Mouse (Mus musculus): ENCODE measurements around the gene 1700022I11Rik. TPM values are rescaled to one million over a fixed set of nuclear protein-coding genes. Genes with fewer than 3 reads are reported as not detected.
A peak's percentile ranks its signal among the peaks of the same experiment; 100 is the strongest.
"Not testable (repeated sequence)": the region's sequence is repeated elsewhere in the genome, so short reads cannot be mapped to it uniquely, and the experiment has no call there.

Gene 1700022I11Rik
- total RNA-seq, 2 experiments from 2014 or later, result not detected

DNA sequence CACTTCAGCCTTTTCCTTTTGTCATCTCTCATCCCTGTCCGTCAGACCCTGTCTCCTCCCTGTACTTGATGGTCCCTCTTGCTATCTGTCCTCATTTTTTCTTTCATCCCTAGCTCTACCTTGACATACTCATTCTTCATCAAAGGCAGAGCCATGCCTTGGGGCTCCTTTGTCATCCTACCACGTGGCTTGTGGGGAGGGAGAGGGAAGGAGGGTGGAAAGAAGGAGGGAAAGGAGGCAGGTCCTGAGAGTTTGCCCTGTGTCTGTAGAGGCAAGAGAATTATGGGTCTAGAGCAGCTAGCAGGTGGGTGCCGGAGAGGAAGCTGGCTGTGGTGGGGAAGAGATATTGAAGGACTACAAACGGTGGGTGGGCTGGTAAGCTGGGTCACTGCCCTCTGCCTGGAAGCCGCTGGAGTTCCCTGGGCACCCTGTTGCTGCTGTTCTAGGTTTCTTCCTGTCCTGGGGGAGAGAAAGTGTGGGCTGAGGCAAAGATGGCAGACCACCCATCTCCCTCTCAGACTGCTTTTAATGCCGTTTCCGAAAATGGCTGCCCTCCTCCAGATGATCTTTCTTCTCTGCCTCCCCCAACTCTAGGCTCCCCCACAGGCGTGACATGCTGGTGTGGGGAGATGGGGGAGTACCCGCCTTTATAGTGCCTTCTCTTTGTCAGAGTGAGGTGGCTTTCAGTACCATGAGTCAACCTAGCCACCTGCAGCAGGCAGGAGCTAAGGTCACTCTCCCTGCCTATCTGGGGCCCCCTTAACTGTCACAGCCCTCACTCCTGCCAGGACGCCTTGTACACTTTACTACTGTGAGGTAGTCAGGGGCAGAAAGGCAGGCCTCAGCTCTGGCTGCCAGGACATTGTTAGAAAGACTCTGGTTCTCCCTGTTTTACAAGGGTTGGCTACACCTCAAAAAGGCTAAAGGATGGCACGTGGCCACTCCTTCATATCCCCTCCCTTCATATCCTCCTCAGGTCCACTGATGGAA is 17.9 kb upstream of the 1700022I11Rik start:
- DNase-seq, result peak; percentile 39

DNA sequence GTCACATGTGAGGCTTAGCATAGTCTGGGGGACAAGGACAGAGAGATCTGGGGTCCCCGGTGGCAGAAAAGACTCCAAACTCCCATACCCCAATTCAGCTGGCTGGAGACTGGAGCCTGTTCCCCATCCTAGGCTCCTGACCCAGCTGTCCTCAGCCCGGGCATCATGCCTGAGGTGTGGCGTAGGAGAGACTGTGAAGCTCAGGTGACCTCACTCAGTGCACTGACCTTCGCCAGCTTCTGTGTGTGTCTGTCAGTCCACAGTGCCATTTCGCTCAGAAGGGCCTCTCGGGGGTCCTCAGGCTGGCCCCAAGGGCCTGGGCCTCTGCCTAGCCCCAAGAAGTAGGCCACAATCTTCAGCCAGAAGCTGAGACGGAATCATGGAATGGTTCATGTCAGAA is 16.8 kb upstream of the 1700022I11Rik start:
- peak; percentile 84 for DNase-seq

DNA sequence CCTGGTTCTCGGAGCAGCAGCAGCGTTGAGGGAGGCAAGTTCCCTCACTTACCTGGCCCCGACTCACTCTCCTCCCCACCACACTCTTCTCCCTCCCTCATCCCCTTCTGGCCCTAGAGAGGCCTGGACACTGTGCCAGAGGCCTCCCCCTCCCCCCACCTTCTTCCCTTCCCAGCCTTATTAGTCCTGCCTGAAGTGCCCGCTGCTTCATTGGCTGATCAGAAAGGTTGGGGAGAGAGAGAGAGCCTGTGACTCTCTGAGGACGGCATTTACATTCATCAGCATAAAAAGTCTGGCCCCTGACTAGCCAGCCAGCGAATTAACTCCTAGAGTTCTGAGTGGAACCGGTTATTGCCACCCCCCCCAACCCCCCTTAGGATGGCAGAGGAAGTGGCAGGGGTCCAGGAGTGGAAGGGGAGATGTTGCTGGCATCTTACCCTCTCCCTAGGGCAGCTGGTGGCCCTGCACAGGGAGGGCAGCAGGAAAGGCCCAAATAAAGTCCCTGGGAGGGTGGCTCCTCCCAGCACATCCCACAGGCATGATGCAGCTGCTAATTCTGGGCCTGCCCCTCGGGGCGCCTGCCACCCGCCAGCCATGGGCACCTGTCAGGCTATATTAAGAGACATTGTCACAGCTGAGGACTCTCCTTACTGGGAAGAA is 15.8 kb upstream of the 1700022I11Rik start:
- DNase-seq, result peak; percentile 91

DNA sequence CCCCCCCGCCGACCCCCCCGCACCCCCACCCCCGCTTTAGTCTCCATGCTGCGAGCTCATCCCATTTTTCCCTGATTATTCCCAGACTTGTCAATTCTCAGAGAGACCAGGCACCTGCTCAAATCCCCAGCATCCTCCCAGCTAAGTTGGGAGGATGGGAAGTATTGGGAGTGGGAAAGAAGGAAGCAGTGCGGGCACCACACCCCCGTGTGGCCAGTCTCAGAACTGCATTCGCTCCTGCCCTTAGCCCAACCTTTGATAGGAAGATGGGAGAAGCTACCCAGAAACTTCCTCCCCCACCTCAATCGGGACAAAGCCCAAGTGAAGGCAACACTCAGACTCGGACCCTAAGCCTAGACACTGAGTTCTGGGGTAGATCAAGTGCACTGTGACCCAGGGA is 15.1 kb upstream of the 1700022I11Rik start:
- DNase-seq, result peak; percentile 70

DNA sequence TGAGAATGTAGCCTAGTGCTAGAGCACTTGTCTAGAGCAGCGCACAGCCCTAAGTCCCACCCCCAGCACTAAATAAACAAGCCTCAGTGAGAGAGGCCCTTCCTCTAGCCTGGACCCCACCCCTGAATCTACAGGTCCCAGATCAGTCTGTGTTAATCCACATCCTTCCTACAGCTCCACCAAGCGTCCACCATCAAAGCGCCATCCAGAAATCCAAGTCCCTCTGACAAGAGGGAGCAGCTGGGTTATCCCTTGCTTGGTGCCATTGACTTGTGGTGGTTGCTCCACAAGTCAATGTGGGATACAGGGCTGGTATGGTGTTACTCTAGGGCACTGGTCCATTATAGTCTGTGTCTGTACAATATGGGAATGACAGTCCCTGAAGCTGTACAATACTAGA is 14.2 kb upstream of the 1700022I11Rik start:
- DNase-seq, result no peak

DNA sequence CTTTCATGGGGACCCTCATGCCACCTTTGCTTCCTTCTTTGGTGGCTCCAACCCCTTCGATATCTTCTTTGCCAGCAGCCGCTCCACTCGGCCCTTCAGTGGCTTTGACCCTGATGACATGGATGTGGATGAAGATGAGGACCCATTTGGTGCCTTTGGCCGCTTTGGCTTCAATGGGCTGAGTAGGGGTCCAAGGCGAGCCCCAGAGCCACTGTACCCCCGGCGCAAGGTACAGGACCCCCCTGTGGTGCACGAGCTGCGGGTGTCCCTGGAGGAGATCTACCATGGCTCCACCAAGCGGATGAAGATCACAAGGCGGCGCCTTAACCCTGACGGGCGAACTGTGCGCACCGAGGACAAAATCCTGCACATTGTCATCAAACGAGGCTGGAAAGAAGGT is 12.8 kb upstream of the 1700022I11Rik start:
- DNase-seq, result no peak

DNA sequence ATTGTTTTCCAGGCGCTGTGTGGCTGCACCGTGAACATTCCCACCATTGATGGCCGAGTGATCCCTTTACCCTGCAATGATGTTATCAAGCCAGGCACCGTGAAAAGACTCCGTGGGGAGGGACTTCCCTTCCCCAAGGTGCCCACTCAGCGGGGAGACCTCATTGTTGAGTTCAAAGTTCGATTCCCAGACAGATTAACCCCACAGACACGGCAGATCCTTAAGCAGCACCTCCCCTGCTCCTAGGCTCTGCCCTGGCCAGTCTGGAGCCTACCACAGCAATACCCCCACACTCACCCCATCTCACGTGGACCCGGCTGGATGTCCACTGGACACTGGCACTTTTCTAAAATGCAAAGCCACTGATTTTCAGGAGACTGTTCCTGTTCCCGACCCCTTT is 12.1 kb upstream of the 1700022I11Rik start:
- no peak for DNase-seq

DNA sequence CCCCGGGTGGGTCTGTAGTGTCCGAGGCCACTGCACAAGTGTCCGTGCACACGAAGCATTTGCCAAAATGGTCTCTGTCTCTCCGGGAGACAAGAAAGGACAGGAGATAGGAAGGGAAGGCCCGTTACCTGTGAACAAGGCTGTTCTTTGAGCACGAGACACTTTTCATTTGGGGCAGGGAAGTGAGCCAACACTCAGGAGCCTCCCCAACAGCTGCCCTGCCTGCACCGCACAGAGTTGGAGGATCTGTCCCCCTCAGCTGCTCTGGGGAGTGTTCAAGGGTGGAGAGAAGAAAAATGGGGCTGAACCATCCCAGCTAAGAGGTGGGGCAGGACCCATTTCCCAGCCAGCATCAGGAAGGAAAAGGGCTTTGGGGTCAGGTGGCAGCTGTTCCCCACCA is 11.4 kb upstream of the 1700022I11Rik start:
- DNase-seq, result no peak

DNA sequence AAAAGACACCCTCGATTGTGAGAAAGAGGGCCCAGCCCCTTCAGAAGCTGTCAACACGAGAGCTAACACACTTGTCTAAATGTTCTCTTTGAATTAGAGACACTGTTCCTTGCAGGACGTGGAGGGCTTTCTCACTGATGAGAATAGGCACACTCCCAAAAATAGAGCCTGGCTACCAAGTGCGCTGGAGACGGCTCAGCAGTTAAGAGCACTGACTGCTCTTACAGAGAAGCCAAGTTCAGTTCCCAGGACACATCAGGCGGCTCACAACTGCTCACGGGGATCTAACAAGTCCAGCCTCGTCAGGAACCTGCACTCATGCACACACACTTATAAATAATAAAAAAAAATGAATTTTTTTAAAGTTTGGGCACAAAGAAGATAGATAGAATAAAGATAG is 10.5 kb upstream of the 1700022I11Rik start:
- DNase-seq, result no peak

DNA sequence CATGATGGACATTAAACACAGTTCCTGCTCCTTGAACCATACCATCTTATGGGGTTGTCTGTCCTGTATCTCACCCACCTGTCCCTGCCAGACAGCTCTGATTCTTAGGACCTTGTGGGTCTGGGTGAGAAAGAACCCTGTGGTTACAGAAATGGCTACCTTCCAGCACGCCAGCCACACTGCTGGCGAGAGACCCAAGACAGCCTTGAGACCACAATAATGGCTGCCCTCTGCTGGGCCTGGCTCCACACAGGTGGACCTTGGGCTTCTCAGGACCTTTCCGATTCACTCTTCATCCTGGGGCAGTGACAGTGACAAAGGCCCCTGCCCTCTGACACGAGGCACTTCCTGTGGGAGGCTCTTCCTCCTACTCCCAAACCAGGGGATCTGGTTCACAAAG is 10.0 kb upstream of the 1700022I11Rik start:
- DNase-seq, result no peak

DNA sequence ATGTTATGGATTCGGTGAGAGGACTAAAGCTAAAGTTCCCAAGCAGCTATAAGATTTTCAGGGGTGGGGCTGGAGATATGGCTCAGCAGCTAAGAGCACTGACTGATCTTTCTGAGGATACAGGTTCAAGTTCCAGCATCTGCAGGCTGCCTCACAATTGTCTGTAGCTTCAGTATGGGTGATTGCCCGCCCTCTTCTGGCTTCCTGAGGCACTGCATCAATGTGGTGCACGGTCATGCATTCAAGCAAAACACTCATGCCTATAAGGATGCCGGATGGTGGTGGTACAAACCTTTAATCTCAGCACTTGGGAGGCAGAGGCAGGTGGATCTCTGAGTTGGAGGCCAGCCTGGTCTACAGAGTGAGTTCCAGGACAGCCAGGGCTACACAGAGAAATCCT is 7.8 kb upstream of the 1700022I11Rik start:
- no peak for DNase-seq

DNA sequence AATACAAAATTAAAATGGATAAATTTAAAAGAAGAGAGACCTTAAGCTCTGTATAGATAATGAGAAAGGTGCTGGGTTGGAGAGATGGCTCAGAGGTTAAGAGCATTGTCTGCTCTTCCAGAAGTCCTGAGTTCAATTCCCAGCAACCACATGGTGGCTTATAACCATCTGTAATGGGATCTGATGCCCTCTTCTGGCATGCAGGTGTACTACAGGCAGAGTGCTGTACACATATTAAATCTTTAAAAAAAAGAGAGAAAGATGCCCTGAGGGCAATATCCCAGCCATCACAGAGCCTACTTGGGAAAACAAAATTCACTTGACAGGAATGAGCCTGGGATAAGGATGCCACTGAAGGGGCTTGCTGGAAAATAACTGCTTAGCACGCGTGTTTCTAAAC is 5.9 kb upstream of the 1700022I11Rik start:
- DNase-seq, result no peak

DNA sequence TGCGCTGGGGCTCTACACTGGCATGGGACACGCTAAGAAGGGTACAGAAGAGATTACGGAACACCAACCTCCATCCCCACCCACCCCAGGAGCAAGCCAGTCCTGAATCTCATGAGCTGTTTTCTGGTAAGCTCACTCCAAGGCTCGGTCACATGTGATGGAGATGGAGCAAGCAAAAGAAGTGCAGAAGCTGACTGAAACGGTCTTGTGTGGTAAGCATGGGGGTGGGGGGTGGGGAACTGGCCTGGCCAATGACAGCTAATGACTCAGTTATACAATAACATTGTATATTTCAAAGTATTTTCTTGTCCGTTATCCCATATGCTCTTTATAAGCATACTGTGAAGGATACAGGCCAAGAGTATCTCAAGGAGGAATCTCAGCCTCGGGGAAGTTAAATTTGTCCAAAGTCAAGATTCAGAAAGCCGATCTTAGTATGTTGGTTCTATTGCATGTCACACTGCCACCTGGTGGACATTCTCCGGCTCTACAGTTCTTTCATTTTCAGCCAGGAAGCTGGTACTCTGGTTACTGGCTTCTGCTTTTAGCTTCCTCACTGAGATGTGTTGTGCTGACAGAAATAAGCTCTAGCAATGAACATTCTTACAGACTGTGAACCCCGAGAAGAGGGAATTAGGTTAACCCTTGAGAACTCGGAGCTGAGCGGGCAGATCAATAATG is 4.2 kb upstream of the 1700022I11Rik start:
- DNase-seq, result no peak

DNA sequence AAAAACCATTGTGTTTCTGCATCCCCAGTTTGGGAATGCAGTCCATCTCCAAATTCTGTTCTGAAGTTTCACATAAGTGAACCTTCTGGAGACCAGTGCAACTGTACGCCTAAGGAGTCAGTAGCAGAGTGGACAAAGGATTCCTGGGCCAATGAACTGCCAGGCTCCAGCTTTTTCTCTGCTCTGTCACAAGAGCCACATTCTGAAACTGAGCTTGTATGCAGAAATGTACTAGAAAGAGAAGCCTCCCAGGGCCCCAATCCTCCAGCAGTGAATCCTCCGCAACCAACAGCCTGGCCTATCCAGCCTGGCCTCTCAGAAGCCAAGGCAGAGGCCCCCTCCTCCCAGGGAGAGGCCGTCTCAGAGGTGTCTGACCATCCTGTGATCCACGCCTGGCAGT is 3.5 kb downstream of the 1700022I11Rik start:
- no peak for DNase-seq

DNA sequence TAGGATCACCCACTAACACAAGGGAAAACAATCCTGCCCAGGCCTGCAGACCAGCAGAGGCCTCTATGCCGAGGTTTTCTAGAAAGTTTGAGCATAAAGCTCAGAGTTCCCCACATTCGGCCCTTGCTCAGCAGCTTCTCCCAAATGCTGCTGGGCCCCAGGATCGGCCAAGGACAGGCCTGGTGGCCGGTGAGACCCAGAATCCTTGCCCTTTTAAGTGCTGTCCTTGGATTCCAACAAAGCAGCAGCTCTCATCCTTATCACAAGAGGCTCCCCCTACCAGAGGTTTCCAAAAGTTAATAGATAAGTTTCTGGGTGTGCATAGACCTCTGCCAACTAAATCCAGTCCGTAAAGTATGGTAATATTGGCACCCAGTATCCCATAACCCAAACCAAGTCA is 4.5 kb downstream of the 1700022I11Rik start:
- DNase-seq, result no peak

DNA sequence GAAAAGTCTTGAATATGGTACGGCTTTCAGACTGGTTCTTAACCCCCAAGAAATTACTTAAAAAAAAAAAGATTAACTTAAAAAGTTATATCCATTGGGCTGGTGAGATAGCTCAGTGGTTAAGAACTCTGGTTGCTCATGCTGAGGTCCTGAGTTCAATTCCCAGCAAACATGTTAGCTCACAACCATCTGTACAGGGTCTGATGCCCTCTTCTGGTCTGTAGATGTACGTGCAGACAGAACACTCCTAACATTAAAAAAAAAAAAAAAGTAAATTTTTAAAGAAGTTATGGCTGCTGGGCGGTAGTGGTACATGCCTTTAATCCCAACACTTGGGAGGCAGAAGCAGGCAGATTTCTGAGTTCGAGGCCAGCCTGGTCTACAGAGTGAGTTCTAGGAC is 8.7 kb downstream of the 1700022I11Rik start:
- no peak for DNase-seq

DNA sequence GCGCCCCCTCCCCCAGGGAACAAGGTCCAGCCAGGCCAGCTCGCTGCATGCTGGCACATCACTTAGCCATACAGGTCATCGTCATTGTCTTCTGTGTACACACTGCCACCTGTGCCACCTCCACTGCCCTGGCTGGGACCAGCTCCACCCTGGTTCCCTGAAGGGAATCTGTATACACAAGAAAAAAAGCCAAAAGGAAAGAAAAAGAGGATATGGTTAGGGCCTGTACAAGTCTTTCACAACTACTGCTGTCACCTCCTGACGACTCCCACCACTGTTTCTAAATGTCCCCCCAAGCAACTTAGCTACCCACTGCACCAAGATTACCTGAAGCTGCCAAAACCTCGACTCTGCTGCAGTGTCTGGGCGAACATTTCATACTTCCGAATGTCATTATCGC is 11.1 kb downstream of the 1700022I11Rik start:
- DNase-seq, result not testable (repeated sequence)

DNA sequence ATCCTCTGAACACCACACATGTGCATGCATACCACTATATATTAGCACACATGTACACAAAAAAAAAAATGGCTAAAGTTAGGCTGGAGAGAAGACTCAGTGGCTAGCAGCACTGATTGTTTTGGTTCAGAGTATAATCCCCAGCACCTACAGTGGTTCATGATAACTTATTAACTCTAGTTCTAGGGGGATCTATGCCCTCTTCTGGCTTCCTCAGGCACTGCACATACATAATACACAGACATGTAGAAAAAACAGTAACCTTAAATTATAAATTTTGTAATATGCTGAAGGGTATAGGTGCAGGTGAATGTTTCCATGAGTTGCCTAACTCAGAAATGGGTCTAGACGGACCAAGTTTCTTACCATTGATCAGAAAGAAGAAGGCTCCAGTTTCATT is 18.9 kb downstream of the 1700022I11Rik start:
- DNase-seq, result no peak

DNA sequence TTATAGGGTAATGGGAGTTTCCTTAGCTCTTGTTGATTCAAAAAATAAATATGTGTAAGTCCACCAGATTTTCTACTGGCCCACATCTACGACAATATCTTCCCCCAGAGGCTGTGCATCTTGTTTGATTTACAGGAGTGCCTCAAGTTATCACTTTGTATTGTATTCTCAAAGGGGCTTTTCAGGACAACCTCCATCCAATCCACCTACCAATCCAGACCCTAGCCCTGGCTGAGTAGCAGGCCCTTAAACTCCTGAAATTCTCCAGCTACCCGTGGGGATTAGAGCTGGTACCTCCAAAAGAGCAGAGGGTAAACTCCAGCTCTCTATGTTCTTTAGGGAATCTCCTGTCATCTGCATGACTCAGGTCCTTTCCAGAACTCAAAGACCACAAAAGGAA is 28.6 kb downstream of the 1700022I11Rik start:
- no peak for DNase-seq

DNA sequence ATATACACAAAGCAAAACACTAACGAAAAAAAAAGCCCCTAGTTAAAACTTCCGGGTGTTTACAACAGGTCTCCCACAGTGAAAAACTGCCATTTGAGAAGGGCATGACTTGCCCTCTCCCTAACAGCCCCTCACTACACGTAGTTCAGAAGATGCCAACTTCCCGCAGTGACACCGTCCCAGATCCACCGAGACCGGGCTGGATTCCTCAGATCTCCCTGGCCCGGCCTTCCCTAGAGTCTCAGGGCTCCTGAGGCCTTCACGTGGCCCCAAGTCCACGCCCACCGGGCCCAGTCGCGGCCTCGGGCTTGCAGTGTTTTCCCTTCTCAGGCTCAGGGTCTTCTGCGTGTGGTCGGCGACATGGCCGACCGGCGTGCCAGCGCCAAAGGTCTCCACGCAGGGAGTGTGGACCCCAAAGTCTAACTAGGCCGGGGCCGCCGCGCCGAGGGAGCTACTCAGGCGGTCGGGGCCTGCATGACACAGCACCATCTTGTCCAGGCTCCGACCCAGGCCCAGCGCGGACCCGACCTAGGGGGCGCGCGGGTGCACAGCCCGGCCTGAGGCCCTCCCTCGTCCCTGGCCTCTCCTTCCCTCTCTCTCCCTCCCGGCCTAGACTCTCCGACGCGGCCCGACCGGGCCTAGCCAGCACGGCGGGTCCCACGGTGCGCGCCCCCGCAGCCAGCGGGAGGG is 30.2 kb downstream of the 1700022I11Rik start:
- peak; percentile 81 for DNase-seq

DNA sequence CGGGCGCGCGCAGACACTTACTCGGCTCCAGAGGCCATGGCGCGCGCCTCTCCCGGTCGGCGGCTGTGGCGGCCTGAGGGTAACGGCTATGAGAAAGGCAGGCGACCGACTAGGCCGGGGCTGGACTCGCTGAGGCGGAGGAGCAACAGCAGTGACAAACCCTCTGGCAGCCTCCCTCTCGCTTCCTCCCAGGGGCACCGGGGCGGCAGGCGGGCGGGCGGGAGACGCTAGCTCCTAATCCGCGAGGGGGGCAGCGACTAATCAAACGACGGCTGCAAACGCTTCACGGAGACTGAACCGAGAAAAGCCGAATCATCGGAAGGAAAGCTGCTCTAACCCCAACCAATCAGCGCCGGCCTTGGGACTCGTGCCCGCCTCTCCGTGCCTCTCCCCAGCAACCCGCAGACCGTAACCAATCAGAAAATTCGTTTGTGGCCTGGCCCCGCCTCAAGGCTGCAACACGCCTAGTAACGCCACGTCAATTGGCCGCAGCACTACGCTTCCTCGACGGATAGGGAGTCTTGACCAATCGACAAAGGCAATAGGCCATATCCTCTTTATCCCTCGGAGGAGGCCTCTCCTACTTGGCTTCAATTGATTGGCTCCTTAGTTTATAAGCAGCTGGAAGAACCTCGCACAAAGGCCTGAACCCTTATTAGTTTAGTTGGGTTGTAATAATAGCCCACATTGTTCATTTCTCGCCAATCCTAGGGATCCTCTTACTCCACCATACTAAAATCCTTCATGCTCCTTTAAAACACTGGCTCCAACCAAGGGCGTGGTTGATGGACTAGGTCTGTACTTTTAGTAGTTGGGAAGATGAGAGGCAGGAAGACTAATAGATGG is 31.0 kb downstream of the 1700022I11Rik start, which contains the start of gene Vcp:
Vcp (minus strand) TSS at position 367 of the 846 bp plus-strand sequence.
- DNase-seq, result peak; percentile 99

All from gastrocnemius, postnatal 25 days (tissue).